Mouse (Mus musculus) ovary, postnatal 36 days (tissue): ENCODE results near the gene Rarg.
"Not testable (repeated sequence)": the region's sequence is repeated elsewhere in the genome, so short reads cannot be mapped to it uniquely, and the experiment has no call there.

Source experiments
- DNase-seq: peaks from one replicate; pipeline ENCODE4 v3.0.0; 2022; ENCODE audit warnings: low spot score, mixed read lengths

Rarg gene

DNA sequence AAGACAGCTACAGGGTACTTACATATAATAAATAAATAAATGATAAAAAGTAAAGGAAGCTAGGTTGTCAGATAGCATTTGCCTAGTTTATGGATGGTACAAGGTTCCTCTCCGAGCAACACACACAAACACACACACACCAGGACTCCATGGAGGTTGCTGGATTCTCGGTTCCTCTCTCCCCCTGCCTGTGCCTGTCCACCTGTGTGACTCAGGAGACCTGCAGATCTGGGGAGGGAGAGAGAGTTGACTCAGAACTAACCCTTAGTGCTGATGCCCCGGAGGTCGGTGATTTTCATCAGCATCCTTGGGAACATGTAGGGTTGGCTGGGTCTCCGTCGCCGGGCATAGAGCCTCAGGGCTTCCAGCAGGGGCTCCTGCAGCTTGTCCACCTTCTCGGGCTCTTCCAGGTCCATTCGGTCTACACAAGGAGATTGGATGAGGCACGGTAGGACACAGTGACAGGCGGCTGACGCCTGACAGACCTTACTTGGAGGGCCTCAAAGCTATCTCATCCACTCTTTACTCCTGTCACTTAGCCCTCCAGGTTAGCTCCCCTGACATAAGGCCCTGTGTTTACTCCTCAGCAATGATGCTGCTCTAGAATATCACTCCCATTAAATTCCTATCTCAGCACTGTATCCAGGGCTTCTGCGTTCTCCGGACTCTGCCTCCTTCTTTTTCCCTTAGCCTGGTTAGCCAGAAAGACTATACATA lies 18.6 kb downstream of the Rarg start:
- no peak for DNase-seq

DNA sequence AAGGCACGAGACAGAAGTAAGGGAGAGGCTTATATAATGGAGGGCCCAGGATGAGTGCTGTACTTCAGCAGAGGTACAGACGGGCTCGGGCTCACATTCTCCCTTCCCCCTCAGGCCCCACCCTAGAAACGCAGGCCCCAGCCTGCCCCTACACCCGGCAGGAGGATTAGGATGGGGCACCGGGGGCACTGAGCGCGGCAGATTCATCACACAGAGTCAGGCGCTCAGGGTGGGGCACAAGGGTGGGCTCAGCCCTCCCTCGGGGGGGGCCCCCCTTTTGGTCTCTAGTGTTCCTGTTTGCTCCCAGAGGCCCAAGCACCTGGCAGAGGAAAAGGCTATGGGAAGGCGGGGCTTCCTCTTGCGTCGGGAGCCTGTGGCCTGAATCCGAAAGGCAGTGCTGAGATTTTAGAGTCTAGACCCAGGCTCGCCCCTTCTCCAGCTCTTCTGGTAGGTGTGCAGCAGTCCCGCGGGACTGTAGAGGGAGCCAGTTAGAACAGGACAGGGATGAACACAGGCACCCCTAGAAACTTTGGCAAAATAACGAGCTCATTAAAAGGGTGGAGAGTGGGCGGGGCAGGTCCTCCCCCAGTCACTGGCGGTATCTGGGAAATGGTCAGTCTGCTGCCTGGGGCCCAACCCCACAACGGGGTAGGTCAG lies 21.8 kb downstream of the Rarg start:
- no peak for DNase-seq

DNA sequence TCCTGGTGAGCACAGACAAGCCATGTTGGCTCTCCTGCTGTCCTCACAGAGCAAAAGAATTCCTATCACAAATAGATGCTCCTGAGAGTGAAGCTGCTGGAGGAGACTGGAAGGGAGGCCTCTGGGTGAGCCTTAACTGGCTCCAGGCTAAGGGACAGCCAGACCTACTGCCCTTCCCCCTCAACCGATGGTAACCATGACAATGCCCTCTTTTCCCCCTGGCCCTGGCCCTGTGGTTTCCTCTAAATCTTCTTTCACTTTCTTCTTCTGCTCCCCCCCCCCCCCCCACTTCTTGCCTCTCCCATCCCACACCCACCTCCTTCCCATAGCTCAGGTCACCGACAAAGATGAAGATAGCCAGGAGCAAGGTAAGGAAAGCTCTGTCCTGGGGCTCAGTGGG lies 23.4 kb downstream of the Rarg start:
- no peak for DNase-seq

DNA sequence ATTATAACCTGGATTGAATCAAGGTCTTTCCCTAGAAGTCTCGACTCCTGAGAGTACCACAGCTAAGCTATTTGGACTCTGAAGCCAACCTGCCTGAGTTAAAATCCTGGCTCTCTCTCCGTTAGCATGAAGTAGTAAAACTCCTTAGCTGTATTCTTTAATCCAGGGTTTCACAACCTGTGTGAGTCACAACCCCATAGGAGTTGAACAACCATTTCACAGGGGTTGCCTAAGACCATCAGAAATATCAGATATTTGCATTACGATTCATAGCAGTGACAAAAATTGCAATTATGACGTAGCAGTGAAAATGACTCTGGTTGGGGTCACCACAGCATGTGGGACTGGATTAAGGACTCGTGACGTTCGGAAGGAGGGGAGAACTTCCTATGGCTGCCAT lies 24.6 kb downstream of the Rarg start:
- DNase-seq, result no peak

DNA sequence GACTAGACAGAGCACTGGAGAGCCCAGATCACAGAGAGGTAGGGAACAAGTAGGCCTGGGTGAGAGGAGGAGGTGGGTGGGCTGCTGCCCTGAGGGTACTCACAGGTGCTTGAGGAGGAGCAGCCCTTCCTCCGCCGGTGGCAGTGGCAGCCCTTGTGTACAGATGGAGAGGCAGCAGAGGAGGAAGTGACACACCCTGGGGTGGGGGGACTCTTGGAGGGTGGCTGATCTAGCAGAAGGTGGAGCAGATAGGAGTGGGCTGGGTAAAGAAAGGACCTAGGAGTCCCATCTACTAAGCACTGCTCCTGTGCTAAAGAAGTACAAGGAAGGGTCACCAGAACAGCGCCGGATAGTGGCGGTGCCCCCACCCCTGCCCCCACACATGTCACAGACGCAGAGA lies 25.6 kb downstream of the Rarg start, which contains the start of gene Itgb7:
Itgb7 (minus strand) TSS at position 197 of the 400 bp plus-strand sequence.
- no peak for DNase-seq

DNA sequence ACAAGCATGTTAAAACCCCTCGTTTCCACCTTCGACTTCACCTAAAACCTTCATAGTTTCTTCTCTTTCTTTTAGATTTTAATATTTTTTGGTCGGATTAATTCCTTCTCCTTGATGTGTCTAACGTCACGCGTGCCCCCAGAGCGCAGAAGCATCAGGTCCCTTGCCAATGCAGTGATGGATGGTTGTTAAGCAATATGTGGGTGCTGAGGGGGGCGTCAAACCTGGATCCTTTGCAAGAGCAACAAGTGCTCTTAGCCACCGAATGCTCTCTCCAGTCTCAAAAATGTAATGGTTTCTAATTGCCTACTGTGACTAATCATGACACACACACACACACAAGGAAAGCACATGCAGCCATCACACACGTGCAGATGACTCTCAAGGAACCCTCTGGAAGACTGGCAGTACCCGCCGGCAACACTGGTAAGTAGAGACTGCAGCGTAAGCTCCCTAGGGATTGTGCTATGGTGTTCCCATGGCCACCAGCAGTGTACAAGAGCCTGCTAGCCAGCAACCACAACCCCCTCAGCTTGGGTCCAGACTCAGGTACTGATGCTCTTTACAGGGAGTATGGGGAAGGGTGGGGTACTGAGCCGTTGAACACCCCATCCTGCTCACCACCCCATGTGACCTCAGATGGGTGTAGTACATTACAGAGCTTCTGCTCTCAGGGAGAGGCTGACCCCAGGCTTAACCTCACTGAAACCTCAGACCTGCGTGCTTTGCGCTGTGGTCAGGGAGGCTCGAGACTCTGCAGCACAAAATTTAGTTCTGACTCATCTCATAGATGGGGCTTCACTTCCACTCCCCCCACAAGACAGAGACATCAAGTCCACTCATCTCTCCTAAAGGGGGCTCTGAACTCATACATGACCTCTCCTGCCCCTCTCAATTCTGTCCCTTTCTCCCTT lies 26.7 kb downstream of the Rarg start:
- DNase-seq, result no peak

DNA sequence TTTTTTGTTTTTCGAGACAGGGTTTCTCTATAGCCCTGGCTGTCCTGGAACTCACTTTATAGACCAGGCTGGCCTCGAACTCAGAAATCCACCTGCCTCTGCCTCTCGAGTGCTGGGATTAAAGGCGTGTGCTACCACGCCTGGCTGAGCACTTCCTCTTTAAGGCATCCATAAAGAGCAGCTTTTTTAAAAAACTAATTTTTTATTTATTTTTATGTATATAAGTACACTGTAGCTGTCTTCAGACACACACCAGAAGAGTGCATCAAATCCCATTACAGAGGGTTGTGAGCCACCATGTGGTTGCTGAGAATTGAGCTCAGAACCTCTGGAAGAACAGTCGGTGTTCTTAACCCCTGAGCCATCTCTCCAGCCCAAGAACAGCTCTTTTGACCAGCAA lies 31.7 kb downstream of the Rarg start:
- not testable (repeated sequence) for DNase-seq

DNA sequence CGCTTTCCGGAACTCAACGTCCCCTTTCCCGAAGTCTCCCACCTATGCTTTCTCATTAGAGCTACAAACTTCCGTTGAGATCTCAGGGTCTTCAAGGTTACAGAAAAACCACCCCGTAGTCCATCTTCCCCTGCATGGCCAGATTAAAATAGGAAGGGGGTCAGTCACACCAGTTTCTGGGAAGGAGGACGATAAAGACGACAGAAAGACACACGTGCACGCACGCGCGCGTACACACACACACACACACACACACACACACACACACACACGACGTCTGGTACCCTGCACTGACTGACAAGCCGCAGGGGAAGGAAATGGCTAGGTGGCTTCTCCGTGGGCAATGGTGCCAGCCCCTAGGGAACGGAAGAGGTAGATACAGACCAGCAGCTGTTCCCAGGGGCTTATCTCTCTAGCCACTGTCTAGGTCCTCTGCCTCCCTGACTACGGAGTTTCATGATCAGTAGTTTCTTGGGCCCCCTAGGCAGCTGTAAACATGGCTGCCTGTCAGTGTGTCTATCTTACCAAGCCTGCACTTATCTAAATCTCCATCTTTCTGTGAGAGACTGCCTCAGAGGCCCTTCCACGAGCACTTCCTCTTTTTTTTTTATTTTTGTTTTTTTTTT lies 32.2 kb downstream of the Rarg start:
- DNase-seq, result no peak

DNA sequence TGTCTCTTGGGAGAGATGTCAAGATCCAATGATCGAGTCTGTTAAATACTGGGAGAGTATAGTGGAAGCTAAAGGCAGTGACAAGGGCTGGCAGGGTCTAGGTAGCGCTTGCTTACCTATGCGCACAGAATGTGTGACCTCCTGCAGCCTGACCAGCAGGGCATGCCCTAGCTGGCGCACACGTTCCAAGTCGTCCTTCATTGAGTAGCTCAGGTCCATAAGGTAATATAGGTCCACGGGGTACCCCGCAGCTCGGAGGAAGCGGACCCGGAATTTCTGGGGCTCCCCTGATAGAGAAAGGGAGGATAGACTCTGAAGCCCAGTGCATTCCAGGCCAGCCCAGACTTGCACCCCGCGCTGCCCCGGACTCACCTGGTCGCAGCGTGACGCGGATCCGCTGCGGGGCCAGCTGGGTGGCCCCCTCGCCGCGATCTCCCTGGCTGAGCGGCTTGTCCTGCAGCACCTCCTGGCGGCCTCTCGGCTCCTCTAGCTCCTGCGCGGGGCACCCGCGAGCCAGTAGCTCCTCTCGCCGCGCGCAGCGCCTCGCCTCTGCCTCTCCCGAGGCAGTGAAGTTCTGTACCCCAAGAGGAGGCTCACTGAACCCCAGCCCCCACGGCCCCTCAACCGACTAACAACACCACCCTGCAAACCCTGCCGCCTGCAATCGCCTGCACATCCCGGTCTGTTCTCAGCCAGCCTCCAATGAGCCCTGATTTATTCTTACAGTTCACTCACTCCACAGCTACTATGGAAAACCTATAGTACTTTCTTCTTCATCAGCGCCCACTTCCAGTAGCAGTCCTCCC lies 32.9 kb downstream of the Rarg start:
- DNase-seq, result peak; percentile 85

DNA sequence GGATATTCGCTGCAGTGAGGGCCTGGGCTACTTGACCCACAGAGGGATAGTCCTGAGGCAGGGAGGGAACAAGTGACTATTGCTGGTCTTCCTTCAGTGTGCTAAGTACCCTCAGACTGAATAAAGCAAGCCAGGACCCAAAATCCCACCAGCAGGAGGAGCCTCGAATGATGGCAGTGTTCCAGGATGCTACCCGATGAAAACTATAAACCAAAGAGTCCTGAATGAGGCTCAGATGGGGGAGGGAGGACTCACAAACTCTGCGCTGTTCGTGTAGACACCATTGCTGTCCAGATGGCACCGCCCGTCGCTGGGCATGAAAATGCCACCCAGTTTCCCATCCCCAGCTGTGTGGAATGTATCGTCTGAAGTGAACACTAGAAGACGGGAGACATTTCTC lies 34.9 kb downstream of the Rarg start:
- no peak for DNase-seq

DNA sequence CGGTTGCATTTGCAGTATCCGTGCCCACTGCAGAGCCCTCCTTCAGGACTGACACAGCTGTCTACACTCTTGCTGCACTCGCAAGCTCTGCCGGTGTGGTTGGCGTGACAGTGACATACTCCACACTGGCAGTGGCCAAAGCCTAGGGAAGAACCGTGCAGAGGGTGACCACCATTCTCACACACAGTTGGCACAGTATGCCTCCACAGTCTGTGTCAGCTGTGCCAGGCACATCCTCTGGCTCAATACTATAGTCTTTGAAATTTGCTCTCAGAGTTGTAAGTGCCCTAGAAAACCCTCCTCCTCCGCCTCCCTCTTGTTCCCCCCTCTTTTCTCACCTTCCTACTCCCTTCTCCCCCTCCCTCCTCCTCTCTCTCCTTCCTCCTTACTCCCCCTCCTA lies 40.0 kb downstream of the Rarg start:
- no peak for DNase-seq

DNA sequence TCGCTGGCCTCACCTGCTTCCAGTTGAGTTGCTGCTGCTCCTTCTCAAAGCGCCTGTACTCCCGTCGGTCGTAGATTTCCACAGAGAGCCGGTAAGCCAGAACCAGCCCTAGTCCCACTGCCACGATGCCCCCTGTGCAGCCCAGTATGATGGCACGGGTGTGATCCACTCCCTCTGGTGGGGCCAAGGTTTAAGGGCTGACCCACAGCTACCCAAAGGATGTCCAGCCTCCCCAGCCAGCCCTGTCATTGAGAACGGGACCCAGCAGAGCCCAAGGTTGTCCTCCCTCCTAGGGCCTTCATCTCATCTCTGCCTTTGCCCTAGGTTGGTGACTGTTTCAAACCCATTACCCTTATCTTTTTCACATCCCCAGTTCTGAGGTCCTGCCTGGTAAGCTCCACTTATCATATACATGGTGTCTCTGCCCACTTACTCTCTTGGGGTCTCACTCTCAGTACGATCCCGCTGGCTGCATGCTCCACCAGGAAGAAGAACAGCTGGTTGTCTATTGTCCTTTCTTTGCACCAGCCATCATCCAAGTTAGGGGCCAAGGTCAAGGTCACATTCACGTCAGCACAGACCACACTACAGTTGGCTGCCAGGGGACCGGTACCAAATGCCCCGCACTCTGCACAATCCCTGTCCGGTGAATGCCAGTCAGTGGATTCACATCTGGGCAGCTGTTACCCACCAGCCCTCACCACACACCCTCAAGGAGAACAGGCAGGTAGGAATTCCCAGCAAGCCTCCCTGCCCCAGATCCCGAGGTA lies 40.7 kb downstream of the Rarg start:
- no peak for DNase-seq

DNA sequence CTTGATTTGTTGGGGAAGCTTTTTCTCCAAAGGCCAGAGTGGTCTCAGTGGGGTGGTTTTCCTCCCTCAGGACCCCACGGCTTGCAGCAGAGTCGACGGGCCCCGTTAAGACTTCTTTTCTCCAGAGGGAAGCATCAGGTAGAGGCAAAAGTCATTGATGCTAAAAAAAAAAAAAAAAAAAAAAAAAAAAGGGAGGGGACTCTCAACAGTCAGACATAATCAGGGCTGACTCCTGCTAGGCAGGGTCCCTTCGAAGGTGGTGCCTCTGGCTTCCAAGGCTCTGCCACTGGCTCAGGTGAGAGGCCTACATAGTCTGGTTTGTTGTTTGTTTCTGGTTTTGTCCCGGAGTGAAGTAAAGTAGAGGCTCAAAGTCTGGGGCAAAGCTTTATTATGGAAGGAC lies 41.7 kb downstream of the Rarg start:
- DNase-seq, result no peak

DNA sequence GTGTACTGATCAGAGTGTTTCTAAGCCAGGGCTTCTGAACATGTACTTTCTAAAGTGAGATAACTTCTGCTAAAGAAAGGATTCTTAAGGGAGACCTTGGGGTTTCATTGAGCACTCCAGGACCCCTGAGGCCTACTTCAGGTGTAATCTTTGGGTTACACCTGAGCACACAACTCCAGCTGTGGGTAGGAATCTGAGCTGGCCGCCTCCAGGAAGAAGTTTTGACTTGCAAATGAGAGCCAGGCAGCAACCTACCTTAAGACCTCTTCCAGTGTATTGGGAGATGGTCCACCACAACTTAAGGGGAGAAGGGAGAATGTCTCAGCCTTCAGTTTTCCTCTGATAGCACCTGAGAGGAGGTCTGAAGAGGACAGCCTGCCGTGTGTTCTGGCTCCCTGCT lies 43.2 kb downstream of the Rarg start:
- no peak for DNase-seq

DNA sequence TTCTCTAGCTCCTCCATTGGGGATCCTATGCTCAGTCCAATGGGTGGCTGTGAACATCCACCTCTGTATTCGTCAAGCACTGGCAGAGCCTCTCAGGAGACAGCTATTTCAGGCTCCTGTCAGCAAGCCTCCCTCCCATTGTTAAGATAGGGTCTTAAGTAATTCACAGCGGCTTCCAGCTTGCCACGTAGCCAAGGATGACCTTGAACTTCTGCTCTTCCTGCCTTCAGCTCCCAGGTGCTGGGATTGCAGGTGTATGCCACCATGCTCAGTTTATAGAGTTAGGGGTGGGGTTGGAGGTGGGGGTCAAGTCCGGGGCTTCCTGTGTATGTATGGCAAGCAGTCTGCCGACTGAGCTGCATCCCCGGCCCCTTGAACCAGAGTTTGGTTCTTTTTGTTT lies 45.4 kb downstream of the Rarg start:
- no peak for DNase-seq

DNA sequence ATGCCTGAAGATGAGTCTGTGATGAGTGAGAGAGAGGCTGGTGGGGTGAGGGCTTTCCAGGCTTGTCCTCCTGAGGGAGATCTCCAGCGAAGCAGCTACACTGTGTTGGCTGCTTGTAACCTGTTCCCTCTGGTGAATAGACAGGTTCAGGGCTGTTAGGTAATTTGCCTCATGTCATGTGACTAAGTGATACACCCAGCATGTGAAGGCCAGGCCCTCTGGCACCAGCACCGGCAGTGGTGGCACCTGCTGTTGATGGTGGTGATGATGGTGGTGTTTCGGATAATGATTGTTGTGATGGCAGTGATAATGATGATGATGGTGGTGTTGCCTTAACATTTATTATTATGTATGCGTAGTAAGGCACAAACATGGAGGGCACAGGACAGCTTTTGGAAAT lies 46.5 kb downstream of the Rarg start:
- no peak for DNase-seq

DNA sequence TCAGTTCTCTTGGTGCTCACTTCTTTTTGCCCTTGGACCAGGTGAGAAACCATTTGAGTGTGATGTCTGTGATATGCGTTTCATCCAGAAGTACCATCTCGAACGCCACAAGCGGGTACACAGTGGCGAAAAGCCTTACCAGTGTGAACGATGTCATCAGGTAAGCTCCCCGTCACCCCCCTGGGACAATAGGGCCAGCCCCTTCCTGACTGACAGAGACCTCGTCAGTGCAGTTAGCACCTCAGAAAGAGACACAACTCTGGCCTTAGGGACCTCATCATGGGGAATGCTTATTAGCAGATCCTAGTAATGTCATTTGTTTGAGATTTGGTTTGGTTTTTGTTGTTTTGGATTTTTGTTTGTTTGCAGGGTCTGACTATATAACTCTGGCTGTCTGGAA lies 48.2 kb downstream of the Rarg start:
- DNase-seq, result no peak

DNA sequence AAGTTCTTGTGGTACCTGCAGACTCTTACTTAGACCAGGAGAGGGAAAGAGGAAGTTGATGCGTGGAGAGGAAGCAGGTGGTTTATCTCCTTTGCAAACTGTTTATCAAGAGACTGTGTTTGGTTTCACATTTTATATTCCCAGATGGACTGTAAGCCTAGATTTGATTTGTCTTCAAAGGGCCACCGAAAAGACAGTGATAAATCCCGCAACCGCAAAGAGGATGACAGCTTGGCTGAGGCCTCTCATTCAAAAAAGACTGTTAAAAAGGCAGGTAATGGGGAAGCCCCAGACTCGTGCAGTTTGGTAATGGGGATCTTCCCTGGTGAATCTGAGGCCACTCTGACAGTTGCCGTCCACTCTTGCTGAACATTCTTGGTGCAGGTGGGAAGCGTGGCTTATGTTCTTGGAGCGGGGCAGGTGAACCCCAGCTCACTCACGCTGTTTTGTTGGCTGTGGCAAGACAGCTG lies 49.2 kb downstream of the Rarg start:
- DNase-seq, result no peak

DNA sequence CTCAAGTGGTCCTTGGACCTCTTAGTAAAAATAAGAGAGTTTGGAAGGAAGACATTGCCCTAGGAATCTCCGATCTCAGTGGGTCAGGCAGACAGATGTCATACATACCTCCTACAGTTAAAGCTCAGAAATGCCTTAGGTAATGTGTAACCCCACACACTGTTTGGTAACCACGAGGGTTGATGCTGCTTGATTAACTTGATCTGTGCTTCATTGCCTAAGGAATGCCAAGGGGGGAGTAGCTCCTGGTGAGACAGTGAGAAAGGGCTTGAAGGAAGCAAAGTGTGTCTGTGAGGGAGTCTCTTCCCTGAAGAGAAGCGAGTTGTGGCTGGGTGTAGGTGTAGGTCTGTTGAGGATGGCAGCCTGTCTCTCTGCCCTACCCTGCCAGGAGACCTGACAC lies 50.0 kb downstream of the Rarg start:
- DNase-seq, result no peak

DNA sequence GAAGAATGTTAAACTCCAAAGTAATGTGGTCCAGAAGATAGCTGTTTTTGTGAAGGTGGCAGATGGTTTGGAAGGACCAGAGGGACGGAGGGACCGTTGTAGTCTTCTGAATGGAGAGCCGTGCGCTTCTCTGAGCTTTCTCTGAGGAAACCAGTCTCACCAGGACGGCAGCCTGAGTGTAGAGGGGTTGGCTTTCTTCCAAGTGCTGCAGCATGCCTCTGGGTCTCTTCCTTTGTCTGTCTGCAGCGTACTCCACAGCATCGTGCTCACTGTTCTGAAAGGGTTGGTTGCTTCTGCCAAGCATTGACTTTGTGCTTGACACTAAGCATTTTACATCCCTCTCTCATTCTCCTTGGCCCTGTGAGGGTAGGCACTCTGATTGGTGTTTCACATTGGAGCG lies 51.5 kb downstream of the Rarg start:
- no peak for DNase-seq
